Mouse (Mus musculus): Measurements from ENCODE around the gene Sez6l2.

GRCm38 (mm10) chr7:127011717-127012116 lies 61.4 kb downstream of the Sez6l2 start:
- TF ChIP-seq CTCF (IDR thresholded peaks at IDR 0.05; ENCODE audit: low read depth, low read length) (no peak), POLR2A (IDR thresholded peaks at IDR 0.05; ENCODE audit: extremely low read depth, insufficient read depth, low read length) (no peak)
